Mouse (Mus musculus): Measurements from ENCODE around the gene Srgap1.

The Srgap1 gene

DNA sequence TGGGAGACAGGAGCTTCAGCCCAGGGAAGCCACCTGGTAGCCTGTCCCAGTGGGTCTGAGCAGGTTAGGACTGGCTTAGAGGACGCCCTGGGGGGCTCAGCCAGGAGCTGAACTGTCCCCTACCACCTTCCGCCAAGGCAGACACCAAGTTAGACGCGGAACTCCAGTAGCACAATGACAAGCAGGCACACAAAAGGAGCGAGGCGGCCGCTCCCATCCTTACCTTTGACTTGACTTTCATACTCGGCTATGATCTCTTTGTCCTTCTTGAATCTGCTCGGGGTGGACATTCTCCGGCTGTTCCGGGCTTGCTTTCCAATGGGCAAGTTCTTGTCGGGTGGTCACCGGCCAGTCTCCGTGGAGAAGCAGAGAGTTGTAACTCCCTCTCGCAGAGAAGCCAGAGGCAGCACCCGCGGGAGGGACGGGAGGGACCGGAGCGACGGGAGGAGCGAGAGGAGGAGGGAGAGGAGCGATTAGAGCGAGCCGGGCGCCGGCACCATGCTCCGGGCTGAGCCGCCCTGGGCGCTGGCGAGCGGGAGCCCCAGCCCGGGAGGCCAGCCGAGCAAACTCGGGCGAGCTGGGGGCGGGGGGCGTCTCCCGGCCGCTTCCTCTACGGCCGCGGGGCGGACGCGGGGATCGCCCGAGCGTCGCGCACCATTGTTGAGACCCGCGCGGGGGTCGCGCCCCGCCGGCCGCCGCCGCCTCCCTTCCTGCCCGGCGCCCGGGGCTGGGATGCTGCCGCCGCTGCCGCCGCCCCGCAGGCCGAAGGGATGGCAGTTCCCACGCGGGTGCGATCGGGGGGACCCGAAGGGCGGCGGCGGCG, at the start of gene Srgap1:
Srgap1 (minus strand) TSS at position 412 of the 823 bp plus-strand sequence.
- DNase-seq (ENCODE audit: low read depth, low spot score) = peak; percentile 13

DNA sequence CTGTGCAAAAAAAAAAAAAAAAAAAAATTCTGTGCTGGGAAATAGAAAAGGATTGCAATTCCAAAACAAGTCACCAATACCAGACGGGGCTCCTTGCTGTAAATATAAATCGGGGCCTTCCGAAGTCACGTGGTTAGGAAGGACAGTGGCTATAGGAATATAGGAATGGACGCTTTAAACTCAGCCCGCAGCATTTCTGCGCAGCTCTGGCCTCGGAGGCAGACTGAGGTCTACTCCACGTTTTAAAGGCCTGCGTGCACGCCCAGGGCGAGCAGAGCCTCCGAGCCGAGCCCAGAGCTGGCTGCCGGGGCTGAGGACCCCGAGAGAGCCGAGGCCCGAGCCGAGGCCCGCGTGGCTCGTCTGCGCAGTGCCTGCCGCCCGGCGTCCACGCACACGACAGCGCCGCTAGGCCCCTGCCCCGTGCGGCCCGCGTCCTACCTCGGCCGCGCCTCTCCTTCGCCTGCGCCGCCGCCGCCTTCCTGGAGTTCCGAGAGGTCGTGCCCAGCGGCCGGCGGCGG, 49.4 kb upstream of the Srgap1 start:
- DNase-seq (ENCODE audit: low read depth, low spot score) = peak; percentile 70

DNA sequence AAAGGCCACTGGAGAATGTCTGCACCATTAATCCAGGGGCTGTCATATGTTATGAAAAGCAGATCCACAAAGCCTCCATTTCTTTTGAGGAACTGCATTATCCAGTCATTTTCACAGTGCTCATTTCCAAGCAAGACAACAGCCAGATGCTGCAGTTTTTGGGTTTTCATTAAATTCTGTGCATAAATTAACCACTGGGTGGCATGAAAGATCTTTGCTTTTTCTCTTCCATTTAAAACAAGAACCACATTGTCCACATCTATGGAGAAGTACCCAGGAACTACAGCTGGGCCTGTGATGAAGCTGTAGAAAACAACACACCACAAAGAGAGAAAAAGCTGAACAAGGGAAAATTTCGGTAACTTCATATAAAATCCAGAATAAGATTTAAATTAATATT, 43.4 kb upstream of the Srgap1 start:
- peak; percentile 14 for DNase-seq (ENCODE audit: low read depth, low spot score)

- DNase-seq (ENCODE audit: low read depth, low spot score) = peak; percentile 61
Measured at GRCm38 (mm10) chr10:122081352-122081751, 34.2 kb upstream of the Srgap1 start.

DNA sequence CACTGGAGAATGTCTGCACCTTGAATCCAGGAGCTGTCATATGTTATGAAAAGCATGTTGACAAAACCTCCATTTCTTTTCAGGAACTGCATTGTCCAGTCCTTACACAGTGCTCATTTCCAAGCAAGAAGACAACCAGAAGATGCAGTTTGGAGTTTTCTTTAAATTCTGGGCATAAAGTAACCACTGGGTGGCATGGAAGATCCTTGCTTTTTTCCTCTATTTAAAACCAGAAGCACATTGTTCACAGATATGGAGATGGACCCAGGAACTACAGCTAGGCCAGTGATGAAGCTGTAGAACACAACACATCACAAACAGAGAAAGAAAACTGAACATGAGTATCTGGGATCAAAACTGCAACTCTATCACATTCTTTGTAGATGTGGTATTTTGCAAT, 22.0 kb upstream of the Srgap1 start:
- DNase-seq (ENCODE audit: low read depth, low spot score) = no peak

- no peak for DNase-seq (ENCODE audit: low read depth, low spot score)
Measured at GRCm38 (mm10) chr10:122055826-122056225, 8.7 kb upstream of the Srgap1 start.

GRCm38 (mm10) chr10:122054535-122054934, 7.4 kb upstream of the Srgap1 start:
- DNase-seq (ENCODE audit: low read depth, low spot score) = peak; percentile 24

DNA sequence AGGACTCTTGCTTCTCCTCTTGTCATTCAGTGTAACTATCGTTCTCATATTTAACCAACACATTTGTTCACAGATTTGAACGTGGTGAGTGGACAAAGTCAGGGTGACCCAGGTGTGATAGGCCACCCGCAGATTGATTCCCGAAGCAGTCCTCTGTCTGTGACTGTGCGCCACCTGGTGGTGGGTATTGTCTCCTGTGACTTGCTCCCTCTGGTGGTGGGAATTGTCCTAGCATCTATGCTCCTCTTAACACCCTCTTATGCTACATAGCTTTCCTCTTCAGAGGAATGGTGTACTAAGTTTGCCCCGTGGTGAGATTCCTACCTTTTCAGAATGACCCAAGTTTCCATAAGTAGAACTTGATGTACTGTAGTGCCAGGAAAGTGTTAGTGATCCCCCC, 4.7 kb upstream of the Srgap1 start:
- peak; percentile 85 for DNase-seq (ENCODE audit: low read depth, low spot score)

DNA sequence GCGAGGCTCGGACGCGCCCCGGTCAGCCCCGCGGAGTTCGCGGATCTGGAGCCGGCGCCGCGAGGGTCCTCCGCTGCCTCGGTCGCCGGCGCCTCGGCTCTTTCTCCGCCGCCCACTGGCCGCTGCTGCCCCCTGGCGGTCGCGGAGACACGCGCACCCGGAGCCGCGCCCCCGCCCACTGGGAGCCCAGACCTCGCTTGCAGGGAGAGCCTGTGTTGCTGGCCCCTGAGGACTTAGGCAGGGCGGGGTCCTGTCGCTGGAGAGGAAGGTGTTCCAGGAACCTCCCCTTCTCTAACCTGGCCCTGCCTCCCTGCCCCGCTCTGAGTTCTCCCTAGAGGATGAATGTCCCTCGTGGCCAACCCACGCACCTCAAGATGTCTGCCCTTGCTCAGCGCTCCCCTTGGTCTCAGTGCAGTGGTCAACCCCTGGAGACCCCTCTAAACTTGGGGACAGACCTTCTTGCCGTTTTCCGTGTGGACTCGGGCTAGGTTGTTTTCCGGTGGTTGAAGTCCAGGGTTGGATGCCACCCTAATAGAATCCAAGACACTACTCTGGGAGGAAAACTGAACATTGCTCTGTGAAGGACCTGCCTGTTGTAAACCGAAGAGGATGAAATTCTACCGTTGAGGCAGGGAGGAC, 731 bp upstream of the Srgap1 start:
- DNase-seq (ENCODE audit: low read depth, low spot score) = peak; percentile 44

DNA sequence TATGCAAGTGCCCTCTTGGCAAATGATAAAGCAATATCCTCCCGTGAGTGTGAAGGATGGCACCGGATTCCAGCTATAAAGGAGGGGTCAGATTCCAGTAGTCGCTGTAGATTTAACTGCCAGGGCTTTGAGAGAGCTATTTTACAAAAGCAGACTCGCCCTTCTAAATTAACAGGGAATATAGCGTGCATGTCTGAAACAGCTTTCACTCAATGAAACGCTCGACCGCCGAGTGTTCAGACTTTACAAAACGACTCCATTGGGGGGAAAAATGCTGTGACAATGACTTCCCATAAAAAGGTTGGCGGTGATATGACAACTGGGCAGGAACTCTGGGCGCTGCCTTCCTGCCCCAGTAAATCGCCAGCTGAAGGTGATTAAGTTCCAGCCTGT, 608 bp downstream of the Srgap1 start:
- DNase-seq (ENCODE audit: low read depth, low spot score) = no peak

- no peak for DNase-seq (ENCODE audit: low read depth, low spot score)
Measured at GRCm38 (mm10) chr10:122045946-122046345, 1.2 kb downstream of the Srgap1 start.

GRCm38 (mm10) chr10:122044926-122045325, 2.2 kb downstream of the Srgap1 start:
- no peak for DNase-seq (ENCODE audit: low read depth, low spot score)

- peak; percentile 20 for DNase-seq (ENCODE audit: low read depth, low spot score)
Measured at GRCm38 (mm10) chr10:122040372-122040771, 6.7 kb downstream of the Srgap1 start.

DNA sequence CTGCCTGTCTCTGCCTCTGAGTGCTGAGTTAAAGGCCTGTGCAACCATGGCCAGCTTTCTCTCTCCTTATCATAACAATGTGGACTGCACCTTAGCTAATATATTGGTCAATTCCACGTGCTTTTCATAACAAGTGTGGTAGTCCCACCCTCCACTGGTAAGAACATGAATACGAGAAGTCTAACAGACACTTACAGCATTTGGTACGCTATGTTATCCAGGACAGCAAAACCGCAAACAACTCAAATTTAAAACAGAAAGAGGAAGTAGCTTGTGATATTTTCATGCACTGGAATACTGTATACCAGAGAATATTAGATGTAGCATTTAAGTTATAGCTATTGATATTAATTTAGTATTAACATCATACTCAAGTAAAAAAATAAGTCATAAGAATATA, 7.5 kb downstream of the Srgap1 start:
- no peak for DNase-seq (ENCODE audit: low read depth, low spot score)

DNA sequence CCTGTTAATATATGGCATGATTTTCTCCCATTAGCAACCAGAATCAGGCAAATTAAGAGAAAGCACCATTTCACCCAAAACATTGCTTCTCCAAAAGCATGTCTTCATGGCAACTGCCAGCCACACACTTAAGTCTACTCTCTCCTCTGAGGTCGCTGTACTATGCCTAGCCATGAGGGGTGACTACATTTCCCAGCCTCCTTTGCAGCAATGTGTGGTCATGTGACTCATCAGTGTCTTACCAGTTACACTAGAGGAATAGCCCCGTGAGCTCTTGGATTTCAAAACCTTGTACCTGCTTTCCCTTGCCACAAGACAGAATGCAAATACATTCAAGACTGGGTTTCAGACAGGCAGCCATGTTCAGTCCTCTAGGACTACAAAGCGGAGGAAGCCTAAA, 8.6 kb downstream of the Srgap1 start:
- DNase-seq (ENCODE audit: low read depth, low spot score) = no peak

DNA sequence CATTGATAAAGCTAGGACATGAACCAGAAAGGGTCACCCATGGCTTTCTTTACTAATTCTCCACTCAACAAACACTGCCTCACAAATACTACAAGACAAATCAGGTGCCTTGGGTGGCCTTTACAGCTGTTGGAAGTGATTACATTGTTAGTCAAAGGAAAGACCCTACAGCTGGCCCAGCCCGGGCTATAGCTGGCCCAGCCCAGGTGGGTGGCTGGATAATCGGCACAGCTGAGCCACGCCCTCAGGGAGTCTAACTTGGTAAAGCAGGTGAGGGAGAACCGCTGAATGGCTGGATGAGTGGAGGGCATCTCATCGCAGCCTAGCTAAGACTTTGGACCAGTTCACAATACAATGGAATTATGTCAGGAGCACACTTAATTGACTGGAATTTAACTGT, 13.8 kb downstream of the Srgap1 start:
- no peak for DNase-seq (ENCODE audit: low read depth, low spot score)

GRCm38 (mm10) chr10:122030420-122030819, 16.7 kb downstream of the Srgap1 start:
- no peak for DNase-seq (ENCODE audit: low read depth, low spot score)

GRCm38 (mm10) chr10:122029738-122030137, 17.4 kb downstream of the Srgap1 start:
- DNase-seq (ENCODE audit: low read depth, low spot score) = no peak

DNA sequence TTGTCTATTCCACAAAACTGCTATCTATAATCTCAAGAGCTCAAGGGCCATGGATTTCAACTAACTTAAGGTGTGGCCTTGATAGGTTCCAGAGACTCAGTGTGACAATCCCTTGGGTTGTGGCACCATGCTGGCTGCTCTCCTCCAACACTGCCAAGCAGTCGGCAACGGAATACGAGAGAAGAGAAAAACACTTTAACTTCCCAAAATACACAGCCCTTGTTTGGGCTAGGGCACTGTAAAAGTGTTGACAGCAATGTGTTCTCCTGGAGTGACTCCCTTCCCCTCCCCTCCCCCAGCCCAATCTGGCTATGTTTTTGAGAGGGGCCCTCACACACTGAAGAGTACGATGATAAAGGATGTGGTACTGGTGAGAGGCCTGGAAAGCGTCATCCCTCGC, 21.9 kb downstream of the Srgap1 start:
- DNase-seq (ENCODE audit: low read depth, low spot score) = no peak

DNA sequence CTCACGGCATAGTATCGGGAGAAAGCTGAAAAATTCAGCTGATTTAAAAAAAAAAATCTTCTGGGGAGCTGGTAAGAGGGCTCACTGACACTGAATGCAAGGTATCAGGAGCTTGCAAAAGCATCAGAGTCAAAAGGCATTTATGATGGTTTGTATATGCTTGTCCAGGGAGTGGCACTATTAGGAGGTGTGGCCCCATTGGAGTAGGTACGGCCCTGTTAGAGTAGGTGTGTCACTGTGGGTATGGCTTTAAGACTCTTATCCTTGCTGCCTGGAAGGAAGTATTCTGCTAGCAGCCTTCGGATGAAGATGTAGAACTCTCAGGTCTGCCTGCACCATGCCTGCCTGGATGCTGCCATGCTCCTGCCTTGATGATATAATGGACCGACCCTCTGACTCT, 26.2 kb downstream of the Srgap1 start:
- DNase-seq (ENCODE audit: low read depth, low spot score) = no peak

DNA sequence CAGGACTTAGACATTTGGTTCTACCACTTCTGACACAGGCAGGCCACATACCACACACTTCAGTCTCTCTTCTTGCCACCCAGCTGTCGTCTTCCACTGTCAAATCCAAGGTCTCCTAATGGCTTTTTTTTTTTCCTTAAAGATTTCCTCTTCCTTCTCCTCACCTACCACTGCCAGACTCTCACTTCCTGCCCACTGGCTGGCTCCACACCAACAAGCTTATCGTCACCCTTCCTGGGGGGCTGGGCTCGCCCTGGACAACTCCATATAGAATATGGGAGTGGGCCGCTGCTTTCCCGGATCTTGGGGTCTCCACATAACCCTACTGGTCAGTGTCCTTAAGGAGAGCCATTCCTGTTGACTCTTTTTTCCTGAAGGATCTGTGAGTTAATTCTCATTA, 26.9 kb downstream of the Srgap1 start:
- no peak for DNase-seq (ENCODE audit: low read depth, low spot score)

GRCm38 (mm10) chr10:122018594-122019048, 28.5 kb downstream of the Srgap1 start:
- DNase-seq (ENCODE audit: low read depth, low spot score) = no peak

- DNase-seq (ENCODE audit: low read depth, low spot score) = no peak
Measured at GRCm38 (mm10) chr10:122017743-122018142, 29.4 kb downstream of the Srgap1 start.

Data from 3T3-L1 (cell line).